Mouse (Mus musculus) erythroblast, embryonic 14.5 days (primary cell): ENCODE data around the gene Sae1. TPM values are rescaled to one million over a fixed set of nuclear protein-coding genes. Genes with fewer than 3 reads are reported as not detected.

Experiments
- H3K27me3 ChIP-seq: 2 replicates; pipeline ENCODE4 v1.6.1; 2012; ENCODE audit warnings: inconsistent platforms; ENCODE audit not compliant: control insufficient read depth
- H3K36me3 ChIP-seq: 2 replicates; pipeline ENCODE4 v1.6.1; 2012; ENCODE audit warnings: mild to moderate bottlenecking, inconsistent platforms; ENCODE audit not compliant: control insufficient read depth
- H3K4me1 ChIP-seq: 2 replicates; pipeline ENCODE4 v1.6.1; 2012; ENCODE audit warnings: inconsistent platforms; ENCODE audit not compliant: control insufficient read depth
- H3K4me3 ChIP-seq: replicated peaks from 2 replicates; pipeline ENCODE3; 2012; ENCODE audit warnings: moderate library complexity, mild to moderate bottlenecking, inconsistent platforms
- H3K9me3 ChIP-seq: 2 replicates; pipeline ENCODE4 v1.6.1; 2012; ENCODE audit warnings: low read length, inconsistent platforms, mixed read lengths; ENCODE audit not compliant: control insufficient read depth
- GATA1 ChIP-seq: IDR thresholded peaks from 2 replicates; pipeline ENCODE4 v1.6.1; 2012; ENCODE audit warnings: low read length, inconsistent platforms, mixed read lengths
- TAL1 ChIP-seq: IDR thresholded peaks from 3 replicates; pipeline ENCODE4 v1.6.1; 2012; ENCODE audit warnings: low read length, inconsistent platforms, mixed read lengths
- polyA plus RNA-seq: library from polyadenylated mRNA; stranded (reverse); fragments of >175 nt; gene quantifications from 2 replicates; pipeline ENCODE4 v1.2.3, GENCODE M21; 2012

The Sae1 gene
- polyA plus RNA-seq, 1 experiment, result 2.0 TPM

DNA sequence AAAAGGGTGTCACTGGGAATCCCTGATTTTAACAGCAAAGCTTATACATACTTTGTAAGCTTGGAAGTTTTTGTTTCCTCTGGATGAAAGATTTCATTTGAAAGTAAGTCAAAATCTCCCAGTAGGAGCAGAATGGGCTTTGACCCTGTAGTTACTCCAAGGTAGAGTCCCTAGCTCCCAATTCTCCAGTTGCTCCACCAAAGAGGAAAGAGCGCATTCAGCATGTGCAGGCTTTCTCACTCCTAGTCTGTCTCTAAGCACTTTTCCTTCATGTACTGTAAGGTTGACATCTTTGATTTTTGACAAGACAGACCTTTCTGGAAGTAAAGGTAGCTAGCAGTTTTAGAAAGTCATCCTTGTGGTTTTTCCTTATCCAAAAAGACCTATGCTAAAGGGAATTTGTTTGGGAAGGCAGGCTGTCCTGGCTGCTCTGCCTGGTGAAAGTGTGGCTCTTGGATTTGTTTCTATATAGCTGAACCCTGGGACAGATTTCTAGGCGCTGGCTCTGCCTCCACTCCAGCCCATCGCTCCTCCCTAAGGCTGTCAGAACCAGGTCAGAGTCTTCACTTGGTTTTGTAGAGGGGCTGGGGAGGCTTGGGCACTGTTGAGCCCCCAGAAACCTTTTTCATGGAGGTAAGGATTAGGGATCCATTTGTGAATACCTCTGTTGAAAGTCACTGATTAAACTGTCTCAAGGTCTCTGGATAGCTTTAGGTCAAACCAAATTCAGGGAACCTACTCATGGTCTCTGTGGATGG is 16.9 kb upstream of the Sae1 start:
- Histone ChIP-seq H3K4me1 (peaks cover 66% of the 10 kb centered on the region), H3K4me3 (peak overlapping the region; percentile 90), H3K27me3 (no peaks in the 10 kb centered on the region), H3K9me3 (no peaks in the 10 kb centered on the region), H3K36me3 (peaks cover 69% of the 10 kb centered on the region)
- no peak for TF ChIP-seq TAL1
- no peak for TF ChIP-seq GATA1

- H3K4me3 ChIP-seq, result peak overlapping the region; percentile 90
- H3K9me3 ChIP-seq, result no peaks in the 10 kb centered on the region
- peaks cover 67% of the 10 kb centered on the region for H3K4me1 ChIP-seq
- no peaks in the 10 kb centered on the region for H3K27me3 ChIP-seq
- TF ChIP-seq TAL1 (no peak), GATA1 (no peak)
- H3K36me3 ChIP-seq, result peaks cover 57% of the 10 kb centered on the region
These were observed 15.7 kb upstream of the Sae1 start for GRCm38 (mm10) chr7:16402968-16403948.

GRCm38 (mm10) chr7:16402449-16402848 is 14.8 kb upstream of the Sae1 start:
- H3K4me1 ChIP-seq, result peaks cover 63% of the 10 kb centered on the region
- H3K9me3 ChIP-seq, result no peaks in the 10 kb centered on the region
- no peaks in the 10 kb centered on the region for H3K27me3 ChIP-seq
- H3K4me3 ChIP-seq, result peak overlapping the region; percentile 90
- TF ChIP-seq GATA1 (no peak), TAL1 (no peak)
- peaks cover 48% of the 10 kb centered on the region for H3K36me3 ChIP-seq

GRCm38 (mm10) chr7:16401991-16402431 is 14.4 kb upstream of the Sae1 start:
- TF ChIP-seq TAL1, result peak; percentile 79
- TF ChIP-seq GATA1, result peak; percentile 83
- H3K4me1 ChIP-seq, result peaks cover 63% of the 10 kb centered on the region
- peaks cover 44% of the 10 kb centered on the region for H3K36me3 ChIP-seq

GRCm38 (mm10) chr7:16400689-16401611 is 13.3 kb upstream of the Sae1 start, which contains the start of gene Zc3h4:
Gene Zc3h4 (plus strand): TSS chr7:16400910.
- H3K9me3 ChIP-seq, result no peaks in the 10 kb centered on the region
- H3K4me3 ChIP-seq, result peak within 1 kb of the TSS; percentile 90
- no peak for TF ChIP-seq TAL1
- TF ChIP-seq GATA1, result peak; percentile 45
- H3K4me1 ChIP-seq, result peaks cover 60% of the 10 kb centered on the region
- H3K36me3 ChIP-seq, result peaks cover 35% of the 10 kb centered on the region
- H3K27me3 ChIP-seq, result no peaks in the 10 kb centered on the region

More at GRCm38 (mm10) chr7:16401991-16402431, 14.4 kb upstream of the Sae1 start:
- Histone ChIP-seq H3K4me3 (peak overlapping the region; percentile 90), H3K9me3 (no peaks in the 10 kb centered on the region), H3K27me3 (no peaks in the 10 kb centered on the region)

- Histone ChIP-seq H3K27me3 (no peaks in the 10 kb centered on the region), H3K4me1 (peaks cover 51% of the 10 kb centered on the region), H3K4me3 (peak overlapping the region; percentile 90), H3K36me3 (peaks cover 29% of the 10 kb centered on the region), H3K9me3 (no peaks in the 10 kb centered on the region)
- TF ChIP-seq GATA1 (no peak), TAL1 (no peak)
These were observed 12.4 kb upstream of the Sae1 start for GRCm38 (mm10) chr7:16399820-16400688.

DNA sequence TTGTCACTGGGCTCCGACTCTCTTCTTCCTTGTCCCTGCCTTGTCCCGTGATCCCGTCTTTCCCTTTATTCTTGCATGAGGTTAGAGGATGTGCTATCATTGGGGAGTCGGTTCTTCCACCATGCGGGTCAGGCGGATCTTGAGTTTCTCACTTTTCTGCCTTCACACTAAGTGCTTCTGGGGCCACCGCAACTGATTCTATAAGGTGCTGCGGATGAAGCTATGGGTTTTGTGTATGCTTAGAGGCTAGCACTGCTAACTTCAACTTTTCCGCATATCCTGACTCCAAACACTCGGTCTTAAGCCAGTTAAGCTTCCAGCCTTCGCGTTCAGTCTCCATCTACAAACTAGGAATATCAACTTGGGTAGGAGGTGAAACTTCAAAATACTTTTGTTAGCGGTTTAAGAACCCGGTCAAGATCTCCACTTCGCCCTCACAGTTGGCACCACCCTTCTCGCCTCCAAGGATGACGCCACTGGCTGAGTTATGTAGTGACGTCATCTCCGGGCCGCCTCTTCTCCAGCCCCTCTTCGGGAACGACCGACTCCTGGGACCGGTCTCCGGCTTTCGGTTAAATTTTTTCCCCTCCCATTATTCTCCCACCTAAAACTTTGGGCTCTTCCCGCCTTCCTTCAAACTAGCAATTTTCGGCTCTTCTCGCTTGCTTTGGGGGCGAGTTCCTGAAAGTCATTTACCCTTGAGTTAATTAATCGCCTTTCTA is 11.7 kb upstream of the Sae1 start:
- Histone ChIP-seq H3K4me1 (peaks cover 43% of the 10 kb centered on the region), H3K36me3 (peaks cover 21% of the 10 kb centered on the region), H3K4me3 (peak overlapping the region; percentile 90), H3K9me3 (no peaks in the 10 kb centered on the region), H3K27me3 (no peaks in the 10 kb centered on the region)
- TF ChIP-seq TAL1, result no peak
- TF ChIP-seq GATA1, result no peak
